Mouse (Mus musculus): ENCODE data around the gene Mus81. TPM values are rescaled to one million over a fixed set of nuclear protein-coding genes. Genes with fewer than 3 reads are reported as not detected.

Mus81 gene
- polyA plus RNA-seq, 2 experiments from 2014 or later, result 44.8 to 51.5 TPM

GRCm38 (mm10) chr19:5466916-5467500 is 21.2 kb downstream of the Mus81 start:
- no peak for ATAC-seq

GRCm38 (mm10) chr19:5465037-5465436 is 23.2 kb downstream of the Mus81 start:
- ATAC-seq, result no peak

GRCm38 (mm10) chr19:5463791-5464562 is 24.2 kb downstream of the Mus81 start:
- ATAC-seq, result no peak

- no peak for ATAC-seq
Measured at GRCm38 (mm10) chr19:5463212-5463611, 25.0 kb downstream of the Mus81 start.

GRCm38 (mm10) chr19:5461411-5461810 is 26.8 kb downstream of the Mus81 start:
- no peak for ATAC-seq

GRCm38 (mm10) chr19:5460465-5460911 is 27.7 kb downstream of the Mus81 start, which contains the start of gene Fibp:
TSS of gene Fibp (plus strand) at chr19:5460615.
- ATAC-seq, result peak; percentile 68

GRCm38 (mm10) chr19:5459896-5460295 is 28.3 kb downstream of the Mus81 start:
- no peak for ATAC-seq

- no peak for ATAC-seq
Measured at GRCm38 (mm10) chr19:5459019-5459418, 29.2 kb downstream of the Mus81 start.

- peak; percentile 11 for ATAC-seq
Measured at GRCm38 (mm10) chr19:5457746-5458442, 30.3 kb downstream of the Mus81 start, which contains the start of gene Ccdc85b. TSS of gene Ccdc85b (minus strand) at chr19:5457894.

- ATAC-seq, result peak; percentile 88
Measured at GRCm38 (mm10) chr19:5456922-5457745, 31.1 kb downstream of the Mus81 start.

- ATAC-seq, result no peak
Measured at GRCm38 (mm10) chr19:5456241-5456921, 31.8 kb downstream of the Mus81 start.

GRCm38 (mm10) chr19:5455568-5455967 is 32.6 kb downstream of the Mus81 start:
- no peak for ATAC-seq

GRCm38 (mm10) chr19:5455037-5455436 is 33.2 kb downstream of the Mus81 start:
- ATAC-seq, result no peak

- ATAC-seq, result no peak
Measured at GRCm38 (mm10) chr19:5451766-5452165, 36.4 kb downstream of the Mus81 start.

- ATAC-seq, result no peak
Measured at GRCm38 (mm10) chr19:5449673-5450072, 38.5 kb downstream of the Mus81 start.

- ATAC-seq, result peak; percentile 30
Measured at GRCm38 (mm10) chr19:5448354-5449150, 39.6 kb downstream of the Mus81 start.

GRCm38 (mm10) chr19:5447515-5448353 is 40.5 kb downstream of the Mus81 start, which contains the start of gene Fosl1:
TSS of gene Fosl1 (plus strand) at chr19:5447547.
- ATAC-seq, result peak; percentile 94

- no peak for ATAC-seq
Measured at GRCm38 (mm10) chr19:5445747-5446146, 42.5 kb downstream of the Mus81 start.

- no peak for ATAC-seq
Measured at GRCm38 (mm10) chr19:5444954-5445353, 43.2 kb downstream of the Mus81 start.

- no peak for ATAC-seq
Measured at GRCm38 (mm10) chr19:5444371-5444908, 43.8 kb downstream of the Mus81 start.

Measured in CD4-positive, CD25-positive, alpha-beta regulatory T cell, adult 4 months (primary cell).